Mouse (Mus musculus) small intestine, adult 2 months (tissue): ENCODE measurements around the gene Sipa1l3. TPM values are rescaled to one million over a fixed set of nuclear protein-coding genes. Genes with fewer than 3 reads are reported as not detected.

Experiments
- H3K27ac ChIP-seq: fragments of 200-500 bp; 2 replicates; pipeline ENCODE4 v1.5.1; 2012; ENCODE audit warnings: low read depth, low read length, control low read depth, inconsistent platforms; ENCODE audit not compliant: insufficient read depth
- H3K27me3 ChIP-seq: fragments of 200-500 bp; 2 replicates; pipeline ENCODE4 v1.6.1; 2012; ENCODE audit warnings: mild to moderate bottlenecking, moderate library complexity, low read length, inconsistent platforms; ENCODE audit not compliant: control insufficient read depth, insufficient read depth
- H3K36me3 ChIP-seq: fragments of 200-500 bp; 2 replicates; pipeline ENCODE4 v1.6.1; 2012; ENCODE audit warnings: mild to moderate bottlenecking, low read length, control low read depth, inconsistent platforms; ENCODE audit not compliant: control insufficient read depth, insufficient read depth
- H3K4me1 ChIP-seq: fragments of 200-500 bp; 2 replicates; pipeline ENCODE4 v1.6.1; 2012; ENCODE audit warnings: low read length, inconsistent platforms, mixed read lengths; ENCODE audit not compliant: control insufficient read depth, insufficient read depth, insufficient read length
- H3K4me3 ChIP-seq: fragments of 200-500 bp; 2 replicates; pipeline ENCODE4 v1.5.1; 2012; ENCODE audit warnings: low read depth, mild to moderate bottlenecking, control low read depth, inconsistent platforms, low read length, moderate library complexity
- CTCF ChIP-seq: fragments of 200-500 bp; IDR thresholded peaks from 2 replicates; pipeline ENCODE4 v1.5.1; 2012; ENCODE audit warnings: low read depth, mild to moderate bottlenecking, control low read depth, inconsistent platforms, low read length, moderate library complexity, mixed read lengths; ENCODE audit not compliant: insufficient replicate concordance, insufficient read length; ENCODE audit errors: extremely low read depth
- POLR2A ChIP-seq: fragments of 200-500 bp; IDR thresholded peaks from 2 replicates; pipeline ENCODE4 v1.6.1; 2012; ENCODE audit warnings: low read depth, mild to moderate bottlenecking, control low read depth, inconsistent platforms, low read length, moderate library complexity
- WGBS: fragments of 180-500 bp; shearing (Covaris S2); methylation state at CpG from one replicate; pipeline ENCODE4 v1.1.7; 2018; 5-methylcytosine and 5-hydroxymethylcytosine counted together
- polyA plus RNA-seq: library from polyadenylated mRNA; depleted of rRNA; stranded (reverse); fragments of >200 nt; gene quantifications from 2 replicates; pipeline ENCODE4 v1.2.3, GENCODE M21; 2012

The Sipa1l3 gene
- polyA plus RNA-seq, 1 experiment, result 192 TPM

DNA sequence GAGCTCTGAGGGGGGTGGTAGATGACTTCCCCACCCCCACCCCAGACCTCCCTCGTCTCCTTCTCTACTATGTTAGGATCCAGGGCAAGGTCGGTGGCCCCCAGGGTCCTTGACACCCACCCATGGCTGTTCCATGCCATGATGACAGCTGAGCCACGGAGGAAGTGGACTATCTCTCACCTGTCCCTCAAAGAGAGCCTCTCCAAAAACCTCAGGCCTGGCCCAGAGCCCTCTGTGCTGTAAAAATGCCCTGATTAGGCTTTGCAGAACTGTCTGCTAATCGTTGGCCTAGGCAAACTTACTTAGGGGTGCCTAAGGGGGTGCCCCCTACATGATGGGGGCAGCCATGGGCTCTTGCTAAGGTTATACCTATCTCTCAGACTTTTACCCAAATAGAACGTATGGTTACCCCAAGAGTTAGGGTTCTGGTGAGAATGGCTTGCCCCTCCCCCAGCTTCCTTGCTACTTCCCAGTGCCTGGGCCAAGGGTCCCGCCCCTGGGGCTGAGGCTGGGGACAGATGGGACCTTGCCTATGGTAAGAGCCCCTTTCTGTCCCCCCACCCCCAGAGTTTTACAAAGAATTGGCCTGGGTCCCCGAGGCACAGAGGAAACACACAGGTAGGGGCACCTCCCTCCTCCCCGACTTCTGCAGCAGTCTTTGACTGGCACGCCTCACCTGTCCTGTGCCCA is 204.7 kb downstream of the Sipa1l3 start:
- Histone ChIP-seq H3K27ac (no peak overlapping the region), H3K36me3 (no peaks in the 10 kb centered on the region), H3K27me3 (peaks cover 13% of the 10 kb centered on the region), H3K4me1 (peaks cover 10% of the 10 kb centered on the region), H3K4me3 (no peak overlapping the region)
- TF ChIP-seq POLR2A (no peak), CTCF (no peak)
- WGBS, result 41% methylated on average over 9 of the region's 9 CpGs

DNA sequence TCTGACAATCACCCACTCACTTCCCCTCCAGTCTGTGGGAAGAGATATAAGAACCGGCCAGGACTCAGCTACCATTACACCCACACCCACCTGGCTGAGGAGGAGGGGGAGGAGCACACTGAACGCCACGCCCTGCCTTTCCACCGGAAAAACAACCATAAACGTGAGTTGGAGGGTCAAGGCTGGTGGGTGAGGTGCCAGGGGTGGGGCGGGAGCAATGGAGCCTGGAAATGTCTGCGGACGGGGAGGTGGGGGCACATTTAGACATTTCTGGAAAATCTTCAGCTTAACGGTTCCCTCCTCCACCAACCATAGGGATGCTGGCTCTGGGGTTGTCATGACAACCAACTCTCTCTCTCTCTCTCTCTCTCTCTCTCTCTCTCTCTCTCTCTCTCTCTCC is 205.4 kb downstream of the Sipa1l3 start:
- H3K36me3 ChIP-seq, result no peaks in the 10 kb centered on the region
- no peak for TF ChIP-seq POLR2A
- TF ChIP-seq CTCF, result no peak
- no peak overlapping the region for H3K4me3 ChIP-seq
- H3K27ac ChIP-seq, result no peak overlapping the region
- peaks cover 17% of the 10 kb centered on the region for H3K27me3 ChIP-seq
- H3K4me1 ChIP-seq, result peaks cover 12% of the 10 kb centered on the region
- WGBS, result 15% methylated on average over 9 of the region's 9 CpGs

DNA sequence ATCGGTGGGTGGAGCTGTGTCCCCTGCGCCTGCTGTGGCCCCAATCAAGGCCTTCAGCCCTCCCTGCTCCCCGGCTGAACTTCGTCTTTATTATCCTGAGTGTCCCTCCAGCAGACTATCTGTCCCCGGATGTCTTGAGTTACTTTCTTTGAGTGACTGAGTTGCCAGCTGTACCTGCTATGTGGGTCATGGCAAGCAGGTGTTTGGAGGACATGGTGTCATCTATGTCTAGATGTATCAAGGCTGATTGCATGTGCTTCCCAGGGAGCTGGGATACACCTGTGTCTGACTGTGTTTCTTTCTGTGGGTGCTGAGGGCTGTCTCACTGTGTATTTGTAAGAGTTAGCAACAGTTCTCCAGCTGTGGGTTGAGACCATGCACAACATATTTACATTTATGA is 208.7 kb downstream of the Sipa1l3 start:
- TF ChIP-seq POLR2A (no peak), CTCF (no peak)
- WGBS, result 0% methylated on average over 5 of the region's 5 CpGs
- no peak overlapping the region for H3K27ac ChIP-seq
- peaks cover 34% of the 10 kb centered on the region for H3K27me3 ChIP-seq
- peaks cover 14% of the 10 kb centered on the region for H3K4me1 ChIP-seq
- H3K4me3 ChIP-seq, result peak overlapping the region; percentile 53
- no peaks in the 10 kb centered on the region for H3K36me3 ChIP-seq

DNA sequence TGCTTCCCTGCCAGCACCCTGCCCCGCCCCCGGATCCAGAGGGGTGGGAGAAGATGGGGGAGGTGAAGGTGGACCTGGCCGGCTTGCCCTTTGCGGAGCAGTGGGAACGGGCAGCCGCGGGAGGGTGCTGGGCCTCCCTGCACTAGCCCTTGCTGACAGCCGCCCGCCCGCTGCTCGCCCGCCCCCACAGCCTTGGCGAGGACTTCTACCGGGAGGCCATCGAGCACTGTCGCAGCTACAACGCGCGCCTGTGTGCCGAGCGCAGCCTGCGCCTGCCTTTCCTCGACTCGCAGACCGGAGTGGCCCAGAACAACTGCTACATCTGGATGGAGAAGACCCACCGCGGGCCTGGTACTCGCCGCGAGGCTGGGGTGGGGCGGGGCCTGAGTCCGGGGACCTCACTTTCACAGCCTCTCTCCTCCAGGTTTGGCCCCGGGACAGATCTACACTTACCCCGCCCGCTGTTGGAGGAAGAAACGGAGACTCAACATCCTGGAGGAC is 209.2 kb downstream of the Sipa1l3 start:
- H3K36me3 ChIP-seq, result no peaks in the 10 kb centered on the region
- WGBS, result under 1% methylated on average over 36 of the region's 36 CpGs
- H3K27ac ChIP-seq, result no peak overlapping the region
- peaks cover 16% of the 10 kb centered on the region for H3K4me1 ChIP-seq
- TF ChIP-seq POLR2A, result no peak
- no peak for TF ChIP-seq CTCF
- H3K27me3 ChIP-seq, result peaks cover 38% of the 10 kb centered on the region
- H3K4me3 ChIP-seq, result peak overlapping the region; percentile 53

DNA sequence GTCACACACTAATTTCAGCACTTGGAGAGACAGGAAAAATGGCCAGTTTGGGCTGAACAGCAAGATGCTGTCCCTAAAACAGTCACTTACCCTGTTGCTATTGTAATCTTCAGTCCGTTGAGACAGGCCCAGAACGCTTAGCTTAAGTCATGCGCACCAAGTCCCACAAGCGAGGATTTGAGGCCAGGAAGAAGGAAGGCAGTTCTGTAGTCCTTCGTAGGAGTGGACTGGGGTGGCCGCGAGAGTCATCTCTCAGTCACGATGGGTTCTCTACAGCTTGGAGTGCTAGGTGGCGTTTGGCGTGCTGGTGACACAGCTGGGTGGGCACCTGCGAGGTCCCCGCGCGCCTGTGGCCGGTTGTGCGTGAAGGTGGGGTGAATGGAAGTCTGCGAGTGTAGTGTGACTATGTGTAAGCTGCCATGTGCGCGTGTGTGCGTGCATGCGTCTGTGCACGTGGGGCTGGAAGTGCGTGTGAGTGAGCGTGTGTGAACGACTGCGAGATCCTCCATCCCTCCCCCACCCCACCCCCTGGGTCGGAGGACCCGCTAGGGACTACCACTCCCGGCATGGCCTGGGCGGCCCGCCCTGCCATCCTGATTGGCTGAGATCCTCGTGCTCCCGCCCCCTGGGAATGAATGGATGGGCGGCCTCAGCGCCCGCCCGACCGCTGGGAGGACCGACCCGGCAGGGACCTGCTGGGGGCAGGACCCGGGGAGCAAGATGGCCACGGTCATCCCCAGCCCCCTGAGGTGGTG is 210.9 kb downstream of the Sipa1l3 start:
- TF ChIP-seq CTCF (no peak), POLR2A (no peak)
- Histone ChIP-seq H3K4me1 (peaks cover 21% of the 10 kb centered on the region), H3K36me3 (no peaks in the 10 kb centered on the region), H3K27me3 (peaks cover 49% of the 10 kb centered on the region), H3K4me3 (peak overlapping the region; percentile 68), H3K27ac (no peak overlapping the region)
- 1% methylated on average over 42 of the region's 42 CpGs for WGBS

DNA sequence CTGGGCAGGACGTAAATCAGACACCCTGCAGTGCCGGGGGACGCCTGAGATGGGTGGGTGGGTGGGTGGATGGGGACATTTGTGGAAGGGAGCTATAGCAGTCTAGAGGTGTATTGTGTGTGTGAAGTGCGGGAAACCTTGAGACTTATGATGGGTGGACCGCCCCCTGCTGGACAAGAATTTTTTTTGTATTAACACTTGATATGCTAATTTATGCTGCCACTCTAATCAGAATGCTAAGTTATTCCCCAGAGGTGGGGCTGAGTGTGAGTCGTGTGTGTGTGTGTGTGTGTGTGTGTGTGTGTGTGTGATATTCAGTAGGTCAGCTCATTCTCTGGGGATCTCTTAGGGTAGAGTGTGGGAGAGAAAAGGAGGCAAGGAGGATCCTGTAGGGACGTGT is 211.8 kb downstream of the Sipa1l3 start:
- Histone ChIP-seq H3K36me3 (no peaks in the 10 kb centered on the region), H3K27me3 (peaks cover 49% of the 10 kb centered on the region), H3K27ac (no peak overlapping the region), H3K4me1 (peaks cover 21% of the 10 kb centered on the region), H3K4me3 (no peak overlapping the region)
- TF ChIP-seq CTCF, result peak; percentile 16; the same call in 1 of the 2 replicates
- TF ChIP-seq POLR2A, result no peak
- WGBS, result 35% methylated on average over 7 of the region's 7 CpGs

DNA sequence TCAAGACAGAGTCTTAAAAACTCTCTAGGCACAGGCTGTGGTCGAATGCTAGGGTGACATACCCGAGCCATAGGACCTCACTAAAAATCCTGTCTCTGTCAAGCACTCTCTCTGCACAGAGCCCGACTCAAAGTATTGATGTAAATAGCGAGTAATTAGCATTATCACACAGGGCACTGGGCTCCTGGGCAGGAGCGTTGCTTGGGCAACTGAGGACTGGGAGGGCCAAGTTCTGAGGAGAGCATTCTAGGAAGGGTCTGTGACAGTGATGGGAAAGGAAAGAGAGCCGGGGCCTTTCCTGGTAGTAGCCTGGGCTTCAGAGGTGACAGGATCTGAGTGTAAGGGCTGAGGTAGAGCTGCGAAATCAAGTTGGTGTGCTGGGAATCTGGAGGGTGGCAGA is 212.3 kb downstream of the Sipa1l3 start:
- H3K4me3 ChIP-seq, result no peak overlapping the region
- TF ChIP-seq POLR2A (no peak), CTCF (no peak)
- no peak overlapping the region for H3K27ac ChIP-seq
- peaks cover 21% of the 10 kb centered on the region for H3K4me1 ChIP-seq
- no peaks in the 10 kb centered on the region for H3K36me3 ChIP-seq
- peaks cover 49% of the 10 kb centered on the region for H3K27me3 ChIP-seq
- 76% methylated on average over 7 of the region's 7 CpGs for WGBS
